Mouse (Mus musculus) kidney, embryonic 16.5 days (tissue): Measurements from ENCODE around the gene Tmem214. TPM values are rescaled to one million over a fixed set of nuclear protein-coding genes. Genes with fewer than 3 reads are reported as not detected.

Experiments
- ATAC-seq: fragments of 200-750 bp; cut with Nextera tagmentation; 2 replicates; pipeline ENCODE4 v1.8.0; 2017; ENCODE audit warnings: moderate TSS enrichment; ENCODE audit not compliant: low FRiP score, low TSS enrichment
- H3K27ac ChIP-seq: fragments of 300-500 bp; sonication (generic); 2 replicates; pipeline ENCODE4 v1.5.1; 2014; ENCODE audit warnings: low read length
- H3K27me3 ChIP-seq: fragments of 300-500 bp; sonication (generic); 2 replicates; pipeline ENCODE4 v1.6.1; 2014; ENCODE audit warnings: low read length, control low read depth, mixed read lengths; ENCODE audit not compliant: insufficient read depth
- H3K36me3 ChIP-seq: fragments of 300-500 bp; sonication (generic); 2 replicates; pipeline ENCODE4 v1.6.1; 2014; ENCODE audit warnings: low read length, control low read depth, mixed read lengths; ENCODE audit not compliant: insufficient read depth
- H3K4me1 ChIP-seq: fragments of 300-500 bp; sonication (generic); 2 replicates; pipeline ENCODE4 v1.6.1; 2014; ENCODE audit warnings: low read length, control low read depth, mixed read lengths; ENCODE audit not compliant: insufficient read depth
- H3K4me2 ChIP-seq: fragments of 300-500 bp; sonication (generic); replicated peaks from 2 replicates; pipeline ENCODE4 v1.6.1; 2014; ENCODE audit warnings: low read depth, low read length
- H3K4me3 ChIP-seq: fragments of 300-500 bp; sonication (generic); 2 replicates; pipeline ENCODE4 v1.5.1; 2014; ENCODE audit warnings: mild to moderate bottlenecking, low read length
- H3K9ac ChIP-seq: fragments of 300-500 bp; sonication (generic); replicated peaks from 2 replicates; pipeline ENCODE4 v1.6.1; 2014; ENCODE audit warnings: low read length
- H3K9me3 ChIP-seq: fragments of 300-500 bp; sonication (generic); 2 replicates; pipeline ENCODE4 v1.6.1; 2016; ENCODE audit warnings: low read length, control low read depth
- WGBS: fragments of 180-500 bp; shearing (Covaris S2); extraction: QIAGEN DNeasy Blood & Tissue Kit; methylation state at CpG from one replicate; pipeline ENCODE4 v1.1.7; 2014; 5-methylcytosine and 5-hydroxymethylcytosine counted together
- polyA plus RNA-seq: library from polyadenylated mRNA; unstranded; fragments of >200 nt; fragmentation: Nextera tagmentation; extraction: Ambion mirVana; gene quantifications from 2 replicates; pipeline ENCODE4 v1.2.1, GENCODE M21; 2015

The Tmem214 gene
- polyA plus RNA-seq, 1 experiment from 2014 or later: 98.3 TPM

GRCm38 (mm10) chr5:30918691-30919090 is 50.9 kb downstream of the Tmem214 start:
- Histone ChIP-seq H3K4me2 (no peak overlapping the region), H3K27ac (no peak overlapping the region)
- WGBS: 85% methylated on average over 8 of the region's 8 CpGs

DNA sequence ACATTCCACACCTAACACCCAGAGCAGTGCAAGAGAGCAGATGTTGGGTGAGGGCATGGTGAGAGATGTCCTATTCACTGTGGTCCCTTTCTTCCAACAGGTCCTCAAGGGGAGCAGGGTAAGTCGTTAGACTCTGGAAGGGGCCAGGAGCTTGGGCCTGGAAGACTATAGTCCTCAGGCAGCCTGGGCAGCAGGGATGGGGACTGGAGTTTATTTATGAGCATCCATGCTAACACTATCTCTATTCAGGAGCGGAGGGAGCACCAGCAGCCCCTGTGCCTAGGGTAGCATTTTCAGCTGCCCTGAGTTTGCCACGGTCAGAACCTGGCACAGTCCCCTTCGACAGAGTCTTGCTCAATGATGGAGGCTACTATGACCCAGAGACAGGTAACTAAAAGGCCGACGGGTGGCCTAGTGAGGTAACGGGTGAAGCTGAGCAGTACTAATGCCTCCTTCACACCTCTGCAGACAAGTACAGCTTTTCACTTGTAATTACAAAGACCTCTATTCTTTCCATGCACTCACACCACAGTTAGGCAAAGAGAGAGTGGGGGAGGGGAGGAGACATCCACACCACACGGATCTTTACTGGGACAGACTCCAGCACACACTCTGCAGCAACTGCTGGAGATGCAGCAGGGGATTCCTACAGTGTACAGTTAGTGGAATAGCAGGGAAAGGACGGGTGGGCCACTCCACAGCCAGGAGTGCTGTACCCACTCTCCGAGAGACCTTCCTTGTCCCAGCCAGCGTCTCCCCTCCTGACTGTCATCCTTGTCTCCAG is 52.2 kb downstream of the Tmem214 start:
- H3K4me2 ChIP-seq: no peak overlapping the region
- peaks cover 39% of the 10 kb centered on the region for H3K4me1 ChIP-seq
- H3K27me3 ChIP-seq: no peaks in the 10 kb centered on the region
- H3K9ac ChIP-seq: no peak overlapping the region
- no peak overlapping the region for H3K27ac ChIP-seq
- 74% methylated on average over 11 of the region's 11 CpGs for WGBS
- no peak for ATAC-seq
- no peaks in the 10 kb centered on the region for H3K9me3 ChIP-seq
- H3K36me3 ChIP-seq: peaks cover 34% of the 10 kb centered on the region
- H3K4me3 ChIP-seq: no peak overlapping the region

More at GRCm38 (mm10) chr5:30918691-30919090, 50.9 kb downstream of the Tmem214 start:
- Histone ChIP-seq H3K9me3 (no peaks in the 10 kb centered on the region), H3K9ac (no peak overlapping the region; the same call in 1 of the 2 replicates), H3K36me3 (peaks cover 34% of the 10 kb centered on the region), H3K4me3 (no peak overlapping the region), H3K4me1 (peaks cover 41% of the 10 kb centered on the region), H3K27me3 (no peaks in the 10 kb centered on the region)
- no peak for ATAC-seq

DNA sequence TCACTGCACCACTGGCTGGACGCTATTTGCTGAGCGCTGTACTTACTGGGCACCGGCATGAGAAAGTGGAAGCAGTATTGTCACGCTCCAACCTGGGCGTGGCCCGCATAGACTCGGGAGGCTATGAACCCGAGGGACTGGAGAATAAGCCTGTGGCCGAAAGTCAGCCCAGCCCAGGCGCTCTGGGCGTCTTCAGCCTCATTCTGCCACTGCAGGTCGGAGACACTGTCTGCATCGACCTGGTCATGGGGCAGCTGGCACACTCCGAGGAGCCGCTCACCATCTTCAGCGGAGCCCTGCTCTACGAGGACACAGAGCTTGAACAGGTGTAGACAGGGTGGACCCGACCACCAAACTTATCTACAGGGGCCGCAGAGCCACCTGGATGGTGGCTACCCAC is 52.8 kb downstream of the Tmem214 start:
- peaks cover 34% of the 10 kb centered on the region for H3K36me3 ChIP-seq
- no peak overlapping the region for H3K4me3 ChIP-seq
- H3K4me2 ChIP-seq: peak overlapping the region; percentile 82; the same call in 1 of the 2 replicates
- H3K4me1 ChIP-seq: peaks cover 33% of the 10 kb centered on the region
- no peaks in the 10 kb centered on the region for H3K27me3 ChIP-seq
- ATAC-seq: peak; percentile 3; the same call in 1 of the 2 replicates
- H3K9me3 ChIP-seq: no peaks in the 10 kb centered on the region
- WGBS: 62% methylated on average over 19 of the region's 19 CpGs
- no peak overlapping the region for H3K27ac ChIP-seq
- H3K9ac ChIP-seq: no peak overlapping the region

DNA sequence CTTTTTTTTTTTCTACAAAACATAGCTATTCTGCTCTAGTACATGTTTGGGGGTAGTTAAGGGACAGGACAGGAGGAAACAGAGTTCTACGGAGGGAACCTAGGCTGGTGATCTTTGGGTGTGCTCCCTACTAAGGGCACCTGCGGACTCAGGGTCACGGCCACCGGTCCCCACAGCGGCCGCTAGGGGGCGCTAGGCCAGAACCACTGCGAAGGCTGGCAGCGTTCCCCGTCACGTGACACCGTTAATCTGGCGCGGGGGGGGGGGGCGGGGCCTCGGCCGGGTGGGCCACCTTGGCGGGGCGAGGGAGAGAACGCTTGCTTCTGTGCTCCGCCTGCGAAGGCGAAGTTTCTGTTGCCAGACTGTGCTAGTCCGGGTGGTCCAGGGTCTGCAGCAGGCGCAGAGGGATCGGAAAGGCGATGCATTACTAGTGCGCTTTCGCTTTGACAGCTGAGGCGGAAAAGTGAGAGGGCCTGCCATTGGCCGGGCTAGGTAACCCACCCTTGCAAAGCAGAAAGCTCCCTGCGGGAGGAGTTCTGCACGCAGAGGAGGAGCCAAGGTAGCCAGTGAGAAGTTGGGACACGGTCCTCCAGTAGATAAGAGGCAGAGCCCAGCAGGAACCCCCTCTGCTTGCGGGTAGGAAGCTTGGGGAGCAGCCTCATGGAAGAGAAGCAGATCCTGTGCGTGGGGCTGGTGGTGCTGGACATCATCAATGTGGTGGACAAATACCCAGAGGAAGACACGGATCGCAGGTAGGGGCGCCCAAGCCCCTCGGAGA is 53.6 kb downstream of the Tmem214 start, which contains the start of gene Khk:
Gene Khk, plus strand, starts transcription at position 176 of the 778 bp plus-strand sequence.
- Histone ChIP-seq H3K36me3 (peaks cover 34% of the 10 kb centered on the region), H3K4me3 (peak within 1 kb of the TSS; percentile 66), H3K4me2 (peak within 1 kb of the TSS; percentile 82), H3K4me1 (peaks cover 27% of the 10 kb centered on the region), H3K9me3 (no peaks in the 10 kb centered on the region), H3K27ac (peak within 1 kb of the TSS; percentile 94), H3K27me3 (no peaks in the 10 kb centered on the region), H3K9ac (peak within 1 kb of the TSS; percentile 74)
- peak; percentile 86 for ATAC-seq
- WGBS: 1% methylated on average over 36 of the region's 40 CpGs

DNA sequence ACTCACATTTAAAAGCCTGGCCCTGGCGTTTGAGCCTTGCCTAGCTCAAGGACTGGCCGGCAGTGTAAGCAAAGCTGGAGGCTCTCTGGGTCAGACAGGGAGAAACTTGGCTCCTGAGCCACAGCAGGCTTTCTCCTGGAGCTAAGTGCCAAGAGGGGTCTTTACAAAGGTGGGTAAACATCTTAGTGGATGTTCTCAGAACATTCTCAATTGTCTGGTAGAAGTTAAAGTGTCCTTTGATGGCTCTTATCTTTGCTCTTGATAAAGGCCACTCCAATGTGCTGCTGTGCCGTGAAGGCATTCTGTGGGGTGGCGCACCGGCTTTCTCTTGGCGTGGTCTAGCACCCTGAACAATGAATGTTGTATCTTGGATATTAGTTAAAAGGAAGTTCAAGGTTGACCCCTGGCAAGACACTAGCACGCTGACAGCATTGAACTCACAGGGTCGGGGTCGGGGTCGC is 54.8 kb downstream of the Tmem214 start:
- Histone ChIP-seq H3K27me3 (no peaks in the 10 kb centered on the region), H3K4me3 (peak overlapping the region; percentile 66; the same call in 1 of the 2 replicates), H3K36me3 (peaks cover 27% of the 10 kb centered on the region), H3K4me1 (peaks cover 25% of the 10 kb centered on the region), H3K9me3 (no peaks in the 10 kb centered on the region), H3K4me2 (peak overlapping the region; percentile 82), H3K27ac (no peak overlapping the region), H3K9ac (peak overlapping the region; percentile 74)
- no peak for ATAC-seq
- WGBS: 69% methylated on average over 10 of the region's 10 CpGs

DNA sequence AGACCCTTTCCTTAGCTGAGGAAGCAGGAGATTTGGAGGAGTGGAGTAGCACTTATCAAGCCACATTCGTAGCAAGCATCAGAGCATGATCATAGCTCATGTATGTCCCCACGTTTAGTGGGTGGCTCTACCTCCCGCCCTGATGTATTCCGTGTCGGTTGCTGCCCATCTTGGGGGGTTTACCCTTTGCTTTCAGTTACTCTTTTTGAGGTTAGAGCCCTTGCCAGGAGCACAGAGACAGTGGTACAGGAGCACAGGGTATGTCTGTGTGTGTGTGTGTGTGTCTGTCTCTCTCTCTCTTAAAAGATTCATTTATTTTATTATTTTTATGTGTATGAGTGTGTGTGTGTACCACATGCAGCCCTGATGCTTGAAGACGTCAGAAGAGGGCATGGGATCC is 55.3 kb downstream of the Tmem214 start:
- no peak overlapping the region for H3K4me2 ChIP-seq
- no peak overlapping the region for H3K27ac ChIP-seq
- H3K4me3 ChIP-seq: no peak overlapping the region
- no peaks in the 10 kb centered on the region for H3K9me3 ChIP-seq
- ATAC-seq: no peak
- WGBS: 87% methylated on average over 6 of the region's 6 CpGs
- peaks cover 27% of the 10 kb centered on the region for H3K4me1 ChIP-seq
- peaks cover 22% of the 10 kb centered on the region; the same call in 1 of the 2 replicates for H3K36me3 ChIP-seq
- H3K9ac ChIP-seq: no peak overlapping the region
- H3K27me3 ChIP-seq: no peaks in the 10 kb centered on the region

DNA sequence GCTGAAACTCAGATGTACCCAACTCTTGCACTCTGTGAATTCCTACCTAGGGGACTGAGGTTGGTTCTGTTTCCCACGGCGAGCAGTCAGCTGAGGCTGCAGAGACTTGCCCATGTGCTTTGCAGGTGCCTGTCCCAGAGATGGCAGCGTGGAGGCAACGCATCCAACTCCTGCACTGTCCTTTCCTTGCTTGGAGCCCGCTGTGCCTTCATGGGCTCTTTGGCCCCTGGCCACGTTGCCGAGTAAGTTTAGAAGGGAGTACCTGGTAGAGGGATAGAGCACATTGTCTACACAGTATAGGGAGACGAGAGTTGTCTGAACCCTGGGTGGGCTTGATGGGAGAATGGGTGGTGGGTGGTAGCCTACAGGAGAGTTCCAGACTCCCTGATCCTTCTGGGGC is 56.8 kb downstream of the Tmem214 start:
- H3K27me3 ChIP-seq: no peaks in the 10 kb centered on the region
- ATAC-seq: no peak
- H3K4me1 ChIP-seq: peaks cover 24% of the 10 kb centered on the region
- no peaks in the 10 kb centered on the region for H3K9me3 ChIP-seq
- 83% methylated on average over 8 of the region's 8 CpGs for WGBS
- H3K9ac ChIP-seq: no peak overlapping the region
- H3K4me3 ChIP-seq: no peak overlapping the region
- no peak overlapping the region for H3K4me2 ChIP-seq
- no peak overlapping the region for H3K27ac ChIP-seq
- H3K36me3 ChIP-seq: peaks cover 9% of the 10 kb centered on the region; the same call in 1 of the 2 replicates

- ATAC-seq: no peak
- Histone ChIP-seq H3K9ac (no peak overlapping the region), H3K27me3 (no peaks in the 10 kb centered on the region), H3K4me3 (no peak overlapping the region), H3K27ac (no peak overlapping the region), H3K4me1 (peaks cover 24% of the 10 kb centered on the region), H3K36me3 (peaks cover 4% of the 10 kb centered on the region; the same call in 1 of the 2 replicates), H3K4me2 (no peak overlapping the region), H3K9me3 (no peaks in the 10 kb centered on the region)
- 88% methylated on average over 5 of the region's 5 CpGs for WGBS
Measured at GRCm38 (mm10) chr5:30925217-30925616, 57.4 kb downstream of the Tmem214 start.

DNA sequence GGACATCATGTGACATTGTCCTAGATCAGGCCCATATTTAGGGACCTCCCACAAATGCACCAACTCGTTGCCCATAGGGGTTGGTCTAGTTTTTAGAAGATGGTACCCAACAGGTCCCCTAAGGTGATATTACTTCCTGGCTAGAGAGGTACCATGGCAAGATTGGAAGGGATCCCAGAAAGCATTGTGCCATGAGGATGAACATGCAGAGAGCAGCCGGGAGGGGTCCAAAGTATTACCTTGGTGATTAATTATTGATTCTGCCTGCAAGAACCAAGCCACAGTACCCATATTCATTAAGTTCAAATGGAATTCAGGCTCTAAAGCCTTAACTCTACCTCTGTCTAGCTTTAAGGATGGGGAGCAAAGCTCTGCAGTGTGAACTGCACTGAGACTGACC is 58.3 kb downstream of the Tmem214 start:
- no peak overlapping the region for H3K4me2 ChIP-seq
- 0 out of 2 replicates have a peak, but pooled peaks cover under 1% of the 10 kb centered on the region for H3K36me3 ChIP-seq
- peaks cover 21% of the 10 kb centered on the region for H3K4me1 ChIP-seq
- no peak overlapping the region for H3K9ac ChIP-seq
- no peaks in the 10 kb centered on the region for H3K9me3 ChIP-seq
- H3K4me3 ChIP-seq: no peak overlapping the region
- WGBS: 89% methylated on average over 2 of the region's 2 CpGs
- no peak overlapping the region for H3K27ac ChIP-seq
- no peak for ATAC-seq
- no peaks in the 10 kb centered on the region for H3K27me3 ChIP-seq
